Mouse (Mus musculus): ENCODE data around the gene Rgs12. TPM values are rescaled to one million over a fixed set of nuclear protein-coding genes. Genes with fewer than 3 reads are reported as not detected.

The Rgs12 gene
- polyA plus RNA-seq, 1 experiment, result 30.5 TPM

GRCm38 (mm10) chr5:35088785-35089613 lies 139.8 kb downstream of the Rgs12 start:
- TF ChIP-seq POLR2AphosphoS2 (IDR thresholded peaks at IDR 0.05; ENCODE audit: insufficient read length, low read depth) (peak; percentile 55), POLR2A (IDR thresholded peaks at IDR 0.05; ENCODE audit: insufficient read length, low read depth) (no peak), MYOD1 (IDR thresholded peaks at IDR 0.05; ENCODE audit: control insufficient read depth in 1 of 3, insufficient read length in 2 of 3, low read depth in 2 of 3) (peak in 2 of 3 experiments; percentile 59 to 79), MYOG (IDR thresholded peaks at IDR 0.05; ENCODE audit: control insufficient read depth in 1 of 3, insufficient read depth in 1 of 3, insufficient read length in 2 of 3, low read depth in 2 of 3) (peak in 2 of 3 experiments; percentile 46 to 71)
- no peak overlapping the region for H3ac ChIP-seq (ENCODE audit: control insufficient read depth, insufficient read length)
- H3K36me3 ChIP-seq (ENCODE audit: control insufficient read depth, insufficient read depth), result peaks cover 2% of the 10 kb centered on the region
- H3K27me3 ChIP-seq (ENCODE audit: control insufficient read depth, insufficient read depth, insufficient read length), result no peaks in the 10 kb centered on the region
- no peaks in the 10 kb centered on the region for H3K79me2 ChIP-seq (ENCODE audit: control insufficient read depth, insufficient read depth)
- H3K4me2 ChIP-seq (ENCODE audit: low read depth), result no peak overlapping the region
- H3K4me3 ChIP-seq, result no peak overlapping the region

Other genes starting within 250 kb of the Rgs12 start
- gene Htt, start 187.7 kb upstream of the Rgs12 start, polyA plus RNA-seq (2012; fragmentation: generic; extraction: Trizol), result 8.9 TPM
- gene Msantd1, start 41.4 kb upstream of the Rgs12 start, polyA plus RNA-seq (2012; fragmentation: generic; extraction: Trizol), result not detected
- 0.26 TPM for gene Hgfac, start 92.1 kb downstream of the Rgs12 start, polyA plus RNA-seq (2012; fragmentation: generic; extraction: Trizol)
- 49.5 TPM for gene Dok7, start 107.3 kb downstream of the Rgs12 start, polyA plus RNA-seq (2012; fragmentation: generic; extraction: Trizol)
- 46.2 TPM for gene Lrpap1, start 156.3 kb downstream of the Rgs12 start, polyA plus RNA-seq (2012; fragmentation: generic; extraction: Trizol)

Data from myocyte (in vitro differentiated cells).